Mouse (Mus musculus): ENCODE data around the gene Ctsk. TPM values are rescaled to one million over a fixed set of nuclear protein-coding genes. Genes with fewer than 3 reads are reported as not detected.

Ctsk gene
- total RNA-seq (2021) = 2.9 and 4.5 TPM in 2 replicates
- long read RNA-seq, partial matches to known transcripts = 0 of 2 reads
- long read RNA-seq, other reads (novel, unspliced or antisense) = 0 of 2 reads

DNA sequence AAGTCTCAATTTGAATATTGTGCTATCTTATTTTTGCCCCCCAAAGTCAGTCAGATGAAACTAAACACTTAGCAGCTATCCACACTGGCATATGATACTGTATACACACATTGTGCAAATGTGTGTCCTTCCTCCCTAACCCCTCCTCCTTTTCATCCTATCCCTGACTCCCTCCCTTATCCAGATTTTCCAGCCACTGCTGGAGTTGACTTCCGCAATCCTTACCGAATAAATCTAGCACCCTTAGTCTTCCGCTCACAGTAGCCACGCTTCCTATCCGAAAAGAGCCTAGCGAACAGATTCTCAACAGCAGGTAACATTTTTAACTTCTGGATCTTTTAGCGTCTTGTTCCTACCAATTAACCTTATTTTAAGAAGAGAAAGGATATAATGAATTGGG lies at the start of gene Ctsk:
TSS of gene Ctsk (plus strand) at position 233 of the 400 bp plus-strand sequence.
- DNase-seq = no peak

DNA sequence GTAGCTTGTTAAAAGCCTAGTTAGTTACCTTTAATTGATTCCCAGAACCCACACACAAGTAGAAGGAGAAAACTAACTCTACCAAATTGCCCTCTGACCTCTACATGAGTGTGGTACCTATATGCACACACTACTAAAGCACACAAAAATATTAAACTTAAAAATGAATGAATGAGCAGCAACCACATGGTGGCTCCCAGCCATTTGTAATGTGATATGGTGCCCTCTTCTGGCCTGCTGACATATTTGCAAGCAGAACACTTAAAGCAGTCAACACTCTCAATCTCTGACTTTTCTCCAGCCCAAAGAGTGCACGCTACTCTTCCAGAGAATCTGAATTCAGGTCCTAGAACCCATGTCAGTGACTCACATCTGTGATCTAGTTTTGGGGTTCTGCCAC lies 48.6 kb upstream of the Ctsk start:
- DNase-seq = peak; percentile 25

DNA sequence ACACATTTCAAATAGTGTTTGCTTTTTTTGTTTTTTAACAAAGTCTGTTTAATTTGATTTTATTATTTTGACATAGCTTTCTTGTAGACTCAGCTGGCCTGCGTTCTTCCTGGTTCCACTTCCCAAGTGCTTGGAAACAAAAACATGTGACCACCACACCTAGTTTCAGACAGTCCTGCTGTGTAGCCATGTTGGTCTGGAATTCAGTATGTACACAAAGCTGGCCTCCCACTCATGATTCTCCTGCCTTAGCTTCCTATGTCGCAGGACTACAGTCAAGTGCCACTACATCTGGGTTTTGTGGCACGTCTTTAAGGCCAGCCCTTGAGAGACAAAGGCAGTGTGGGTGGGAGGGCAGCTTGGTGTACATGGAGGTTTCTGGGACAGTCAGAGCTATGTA lies 48.1 kb upstream of the Ctsk start:
- DNase-seq = no peak

DNA sequence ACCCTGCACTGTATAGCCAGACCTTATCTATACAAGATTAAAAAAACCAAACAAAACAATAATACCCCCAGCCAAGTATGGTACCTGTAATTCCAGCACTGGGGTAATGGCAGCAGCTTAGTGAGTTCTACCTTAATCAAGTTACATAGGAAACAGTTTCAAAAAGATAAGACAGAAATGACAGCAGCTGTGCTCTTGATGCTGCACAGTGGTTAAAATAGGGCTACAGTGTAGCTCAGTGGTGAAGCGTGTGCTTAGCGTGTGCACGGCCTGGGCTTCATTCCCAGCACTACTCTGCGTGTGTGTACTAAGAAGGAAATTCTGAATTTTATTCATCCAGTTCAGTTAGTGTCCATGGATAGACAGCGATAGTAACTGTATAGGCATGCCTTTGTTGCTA lies 42.7 kb upstream of the Ctsk start:
- DNase-seq = no peak

DNA sequence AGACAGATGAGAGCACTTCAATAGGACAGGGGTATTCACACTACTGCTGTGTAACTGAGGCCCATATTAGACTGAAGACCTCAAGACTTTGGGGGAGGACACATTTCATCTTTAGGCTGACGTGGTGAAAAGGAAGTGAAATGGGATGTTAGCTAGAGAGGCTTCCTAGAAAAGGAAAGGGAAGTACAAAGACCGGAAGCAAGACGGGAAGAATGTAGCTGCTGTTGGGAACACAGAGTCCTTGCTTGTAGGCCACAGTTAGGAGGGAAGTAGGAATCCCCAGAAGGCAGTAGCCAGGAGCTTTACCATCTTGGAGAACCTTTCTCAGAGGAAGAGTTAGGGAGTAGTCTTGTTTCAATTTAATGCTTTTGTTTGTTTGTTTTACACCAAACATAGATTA lies 41.3 kb upstream of the Ctsk start:
- DNase-seq = no peak

DNA sequence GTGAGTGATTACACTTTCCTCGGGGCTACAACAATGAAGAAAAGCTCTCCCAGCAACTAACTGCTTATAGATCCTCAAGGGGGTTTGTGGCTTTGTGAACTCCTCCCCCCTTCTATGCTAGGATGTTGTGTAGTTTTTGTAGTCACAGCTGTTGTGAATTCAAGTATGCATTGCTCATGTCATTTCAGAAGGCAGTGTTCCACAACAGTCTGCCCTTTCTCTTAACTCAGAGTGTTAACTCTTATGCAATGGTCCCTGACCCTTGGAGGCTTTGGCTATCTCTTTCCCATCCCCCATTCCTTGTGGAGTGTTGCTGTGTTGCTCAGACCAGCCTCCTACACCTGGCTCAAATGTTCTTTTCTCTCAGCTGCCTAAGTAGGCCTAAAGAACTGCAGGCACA lies 39.7 kb upstream of the Ctsk start:
- no peak for DNase-seq

DNA sequence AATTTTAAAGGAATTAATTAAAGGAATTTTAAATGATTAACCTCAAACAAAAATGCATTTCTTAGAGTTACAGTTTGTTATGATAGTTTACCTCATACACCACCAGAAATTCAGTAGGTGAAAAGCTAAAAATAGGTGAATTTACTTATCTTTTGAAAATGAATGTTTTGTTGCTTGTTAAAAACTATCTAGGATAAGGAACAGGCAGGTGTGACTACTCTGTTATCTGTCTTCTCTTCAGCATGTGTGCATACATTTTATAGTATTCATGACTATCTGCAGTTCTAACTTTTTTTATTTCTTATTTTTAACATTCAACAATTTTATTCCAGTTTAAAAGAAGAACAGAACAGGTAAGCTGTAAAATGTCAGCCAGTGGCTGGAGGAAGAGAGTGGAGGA lies 35.2 kb upstream of the Ctsk start:
- no peak for DNase-seq

DNA sequence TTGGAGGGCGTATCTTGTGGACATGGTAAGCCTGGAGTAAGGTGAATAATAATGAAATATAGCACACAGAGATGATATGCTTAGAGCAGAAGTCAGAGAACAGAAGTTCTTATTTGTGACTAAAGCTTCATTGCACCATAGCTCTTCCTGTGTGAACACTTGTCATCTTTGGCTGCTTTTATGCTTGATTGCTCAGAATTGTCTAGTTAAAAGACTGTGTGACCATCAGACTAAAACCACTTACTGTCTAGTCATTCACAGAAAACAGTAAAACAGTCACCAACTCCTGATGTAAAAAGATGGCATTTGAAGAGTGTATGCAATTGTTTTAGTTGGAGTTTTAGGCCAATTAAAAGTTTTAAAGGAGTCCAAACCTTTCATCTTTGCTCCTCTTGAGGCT lies 20.1 kb upstream of the Ctsk start:
- no peak for DNase-seq

DNA sequence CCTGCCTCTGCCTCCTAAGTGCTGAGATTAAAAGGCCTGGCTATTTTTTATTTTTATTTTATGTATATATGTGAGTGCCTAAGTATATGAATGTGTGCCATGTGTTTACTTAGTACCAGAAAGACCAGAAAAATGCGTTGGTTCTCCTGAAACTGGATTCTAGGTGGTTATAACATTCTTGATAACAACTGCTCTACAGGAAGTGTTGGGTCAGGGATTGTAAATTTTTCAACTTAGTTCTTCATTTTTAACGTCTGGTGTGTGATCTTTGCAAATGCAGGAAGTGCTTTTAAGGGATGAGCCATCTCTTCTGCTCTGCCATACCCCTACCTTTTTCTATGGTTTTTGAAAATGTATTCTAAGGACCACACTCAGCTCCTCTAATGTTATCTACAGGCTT lies 12.6 kb upstream of the Ctsk start:
- DNase-seq = no peak

DNA sequence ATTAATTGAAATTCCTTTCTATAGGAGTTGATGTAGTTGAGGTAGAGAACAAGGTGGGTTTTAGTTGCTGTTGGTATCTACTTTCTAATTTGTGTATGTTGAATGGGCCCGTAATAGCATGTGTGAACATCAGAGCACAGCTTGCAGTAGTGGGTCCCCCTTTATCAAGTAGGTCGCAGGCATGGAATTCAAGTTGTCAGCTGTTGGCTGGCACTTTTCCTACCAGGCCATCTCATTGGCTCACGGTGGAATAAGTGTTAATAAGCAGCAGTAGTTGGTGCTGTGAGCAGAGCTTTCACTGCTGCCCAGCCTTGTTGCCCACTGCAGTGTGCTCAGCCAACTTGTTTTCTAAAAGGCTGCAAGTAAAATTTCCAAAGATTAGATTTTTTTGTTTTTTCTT lies 10.4 kb upstream of the Ctsk start:
- DNase-seq = no peak

DNA sequence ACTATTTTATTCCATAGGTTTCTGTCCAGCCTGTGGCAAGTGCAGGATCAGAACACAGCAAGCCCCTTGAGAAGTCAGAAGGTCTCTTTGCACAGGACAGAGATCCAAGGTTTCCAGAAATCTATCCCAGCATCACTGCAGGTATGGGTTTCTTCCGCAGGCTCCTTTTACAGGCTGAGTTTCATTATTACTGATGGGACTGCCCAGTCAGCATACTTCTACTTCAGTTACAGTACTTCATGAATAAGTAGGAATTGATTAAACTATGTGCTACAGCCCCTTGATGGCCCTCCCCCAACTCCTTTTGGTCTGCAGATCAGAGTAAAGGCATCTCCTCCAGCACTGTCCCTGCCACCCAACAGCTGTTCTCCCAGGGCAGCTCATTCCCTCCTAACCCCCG lies 8.8 kb upstream of the Ctsk start:
- DNase-seq = no peak

DNA sequence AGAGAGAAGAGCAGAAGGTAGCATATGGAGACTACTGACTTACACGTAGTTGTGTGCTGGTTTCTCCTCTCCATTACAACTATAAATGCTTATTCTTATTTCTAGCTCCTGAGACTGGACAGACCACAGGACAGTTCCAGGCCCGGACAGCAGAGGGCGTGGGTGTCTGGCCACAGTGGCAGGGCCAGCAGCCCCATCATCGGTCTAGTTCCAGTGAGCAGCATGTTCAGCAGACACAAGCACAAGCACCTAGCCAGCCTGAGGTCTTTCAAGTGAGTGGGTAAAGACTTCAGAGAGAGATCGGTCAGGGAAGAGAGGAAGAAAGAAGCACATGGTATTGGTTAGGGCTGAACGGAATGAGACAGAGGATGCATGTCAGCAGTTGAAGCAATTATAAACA lies 4.7 kb upstream of the Ctsk start:
- DNase-seq = peak; percentile 70

DNA sequence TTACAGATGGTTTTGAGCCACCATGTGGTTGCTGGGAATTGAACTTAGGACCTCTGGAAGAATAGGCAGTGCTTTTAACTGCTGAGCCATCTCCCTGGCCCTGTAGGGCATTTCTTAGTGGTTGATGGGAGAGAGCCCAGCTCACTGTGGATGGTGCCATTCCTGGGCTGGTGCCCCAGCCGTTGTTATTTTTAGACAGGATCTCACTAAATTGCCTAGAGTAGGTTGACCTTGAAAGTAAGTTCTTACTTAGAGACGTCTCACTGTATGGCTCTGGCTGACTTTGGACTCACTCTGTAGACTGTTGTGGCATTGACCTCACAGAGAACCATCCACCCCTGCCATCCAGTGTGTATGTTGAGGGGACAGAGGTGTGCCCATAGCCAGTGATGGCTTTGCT lies 827 bp upstream of the Ctsk start:
- DNase-seq = no peak

DNA sequence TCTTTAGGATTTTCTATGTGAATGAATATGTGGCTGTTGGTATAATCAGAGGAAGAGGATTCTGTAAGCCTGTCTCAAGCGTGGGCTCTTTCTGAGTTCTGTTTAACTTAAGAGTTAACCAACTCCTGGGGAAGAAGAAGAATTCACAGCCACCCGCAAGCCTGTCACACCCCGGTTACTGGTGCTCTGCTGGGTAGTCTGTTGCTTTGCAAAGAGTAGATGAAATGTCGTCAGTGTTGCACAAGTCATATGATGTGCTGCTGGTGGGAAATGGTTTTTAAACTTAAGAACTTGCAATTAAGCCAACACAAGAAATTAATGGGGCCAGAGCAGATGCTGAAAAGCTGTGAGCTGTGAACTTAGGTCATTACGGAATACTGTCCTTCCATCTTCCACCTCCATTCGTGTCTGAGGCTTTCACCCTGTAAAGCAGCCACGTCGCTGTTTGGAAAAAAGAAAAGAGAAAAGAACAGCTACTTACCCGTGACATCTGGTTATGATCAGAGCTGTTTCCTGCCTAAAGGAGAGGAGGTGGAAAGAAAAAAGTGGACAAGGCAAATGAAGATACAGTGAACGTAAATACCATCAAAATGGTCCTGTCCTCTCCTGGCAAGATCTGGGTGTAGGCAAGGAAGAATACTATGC lies 562 bp downstream of the Ctsk start:
- no peak for DNase-seq

DNA sequence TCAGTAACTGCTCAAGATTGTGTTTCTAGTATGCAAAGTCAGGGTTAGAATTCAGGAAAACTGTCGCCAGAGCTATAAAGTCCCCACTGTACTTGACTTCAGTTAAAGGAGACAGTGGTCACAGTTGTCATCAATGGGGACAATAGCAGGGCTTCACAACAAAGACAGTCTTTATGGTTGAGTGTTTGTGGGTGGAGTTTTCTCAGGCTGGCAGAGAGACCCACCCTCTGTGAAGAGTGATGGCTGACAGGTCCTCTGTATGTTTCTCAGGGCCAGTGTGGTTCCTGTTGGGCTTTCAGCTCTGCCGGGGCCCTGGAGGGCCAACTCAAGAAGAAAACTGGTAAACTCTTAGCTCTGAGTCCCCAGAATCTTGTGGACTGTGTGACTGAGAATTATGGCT lies 3.3 kb downstream of the Ctsk start:
- no peak for DNase-seq

DNA sequence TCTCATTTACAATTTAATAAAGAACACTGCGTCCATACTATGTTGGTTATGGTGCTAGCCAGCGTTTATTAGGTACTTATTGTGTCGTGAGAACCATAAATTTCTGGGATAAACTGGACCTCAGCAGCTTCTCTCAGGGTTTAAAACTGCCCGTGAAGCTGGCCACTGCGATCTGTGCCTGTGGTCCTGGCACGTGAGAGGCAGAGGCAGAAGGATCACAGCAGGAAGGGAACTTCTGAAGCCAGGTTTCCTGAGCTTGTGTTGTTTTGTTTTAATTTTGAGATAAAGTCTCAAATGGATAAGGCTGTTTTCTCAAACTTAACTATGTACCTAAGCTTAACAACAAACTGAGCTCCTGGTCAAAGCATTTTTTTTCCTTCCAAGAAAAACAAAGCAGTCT lies 10.3 kb downstream of the Ctsk start:
- DNase-seq = no peak

DNA sequence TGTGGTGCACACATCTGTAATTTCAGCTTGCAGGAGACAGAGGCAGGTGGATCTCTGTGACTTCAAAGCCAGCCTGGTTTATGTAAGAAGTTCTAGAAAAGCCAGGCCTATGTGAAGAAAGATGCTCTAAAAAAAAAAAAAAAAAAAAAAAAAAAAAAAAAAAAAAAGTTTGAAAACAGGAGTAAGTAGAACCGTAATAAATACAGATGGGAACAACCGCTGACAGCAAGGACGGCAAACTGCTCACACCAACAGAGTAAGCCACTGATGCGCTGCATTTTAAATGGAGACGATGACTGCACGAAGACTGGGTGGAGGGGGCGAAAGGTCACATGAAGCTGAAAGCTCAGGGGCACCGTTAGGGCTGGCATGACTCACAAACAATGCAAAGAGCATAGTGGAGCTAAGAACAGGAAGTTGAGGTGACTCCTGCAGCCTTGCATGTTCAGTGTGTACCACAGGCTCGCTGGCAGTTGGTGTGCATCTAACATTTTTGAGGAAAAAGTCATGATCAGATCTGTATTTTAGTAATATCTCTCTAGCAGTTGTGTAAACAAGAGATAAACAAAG lies 12.6 kb downstream of the Ctsk start:
- DNase-seq = peak; percentile 14

DNA sequence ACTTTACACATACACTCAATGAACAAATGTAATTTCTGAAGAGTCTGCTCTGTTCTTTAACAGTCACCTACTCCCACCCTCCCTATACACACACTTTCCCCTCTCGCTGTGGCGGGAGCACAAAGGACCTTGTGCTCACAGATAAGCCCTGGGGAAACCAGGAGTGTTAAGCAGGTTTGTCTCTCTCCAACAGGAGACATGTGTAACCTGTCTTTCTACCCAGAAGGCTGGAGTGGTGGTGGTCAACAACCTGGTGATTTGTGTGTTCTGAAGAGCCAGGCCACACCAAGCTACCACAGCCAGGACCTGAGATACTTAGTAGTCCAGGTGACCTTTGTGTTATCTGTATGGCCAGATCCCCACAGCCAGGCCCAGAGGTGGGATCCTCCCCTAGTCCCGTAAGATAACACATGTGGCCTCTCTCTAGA lies 17.6 kb downstream of the Ctsk start:
- DNase-seq = no peak

DNA sequence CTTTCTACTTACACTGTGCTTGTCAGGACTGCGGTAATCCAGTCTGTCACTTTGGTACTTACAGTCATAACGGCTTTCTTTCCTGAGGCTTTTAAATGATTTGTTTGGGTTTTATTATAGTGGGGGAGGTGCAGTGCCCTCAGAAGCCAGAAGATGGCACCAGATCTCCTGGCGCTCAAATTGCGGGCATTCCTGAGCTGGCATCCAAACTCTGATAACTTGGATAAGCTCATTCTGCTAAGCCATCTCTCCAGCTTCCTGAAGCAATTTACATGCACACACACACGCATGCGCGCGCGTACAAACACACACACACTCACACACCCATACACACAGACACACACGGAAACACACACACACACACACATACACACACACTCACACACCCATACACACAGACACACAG lies 18.4 kb downstream of the Ctsk start:
- peak; percentile 60 for DNase-seq

DNA sequence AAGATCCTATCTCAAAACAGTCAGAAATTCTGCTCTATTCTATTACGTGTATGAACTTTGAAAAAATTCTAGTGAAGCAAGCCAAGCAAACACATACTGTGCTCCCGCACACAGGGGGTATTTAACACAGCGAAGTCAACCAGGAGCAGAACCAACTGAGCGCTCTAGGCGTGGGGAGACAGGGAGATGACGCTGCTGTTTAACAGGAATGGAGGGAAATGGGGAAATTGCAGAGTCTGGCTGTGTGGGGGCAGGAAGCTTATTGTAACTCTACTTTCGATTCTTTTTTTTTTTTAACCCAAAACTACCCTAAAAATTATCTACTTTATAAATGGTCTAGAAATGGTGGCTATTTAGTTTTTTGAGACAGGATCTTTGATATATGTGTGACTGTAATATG lies 19.8 kb downstream of the Ctsk start:
- DNase-seq = no peak

DNA sequence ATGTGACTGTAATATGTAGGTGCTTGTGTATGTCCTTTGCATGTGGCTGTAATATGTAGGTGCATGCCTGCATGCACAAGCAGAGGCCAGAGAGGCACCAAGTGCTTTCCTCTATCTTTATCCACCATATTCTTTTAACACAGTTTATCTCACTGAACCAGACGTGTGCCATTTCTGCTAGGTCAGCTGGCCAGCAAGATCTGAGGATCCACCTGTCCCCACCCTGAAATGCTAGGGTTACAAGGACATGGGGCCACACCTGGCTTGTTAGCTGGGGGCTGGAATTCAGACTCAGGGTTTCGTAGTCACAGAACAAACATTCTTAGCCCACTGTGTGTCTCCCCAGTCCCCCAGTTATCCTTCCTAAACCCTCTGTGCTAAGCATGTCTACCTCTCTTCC lies 20.3 kb downstream of the Ctsk start:
- no peak for DNase-seq

DNA sequence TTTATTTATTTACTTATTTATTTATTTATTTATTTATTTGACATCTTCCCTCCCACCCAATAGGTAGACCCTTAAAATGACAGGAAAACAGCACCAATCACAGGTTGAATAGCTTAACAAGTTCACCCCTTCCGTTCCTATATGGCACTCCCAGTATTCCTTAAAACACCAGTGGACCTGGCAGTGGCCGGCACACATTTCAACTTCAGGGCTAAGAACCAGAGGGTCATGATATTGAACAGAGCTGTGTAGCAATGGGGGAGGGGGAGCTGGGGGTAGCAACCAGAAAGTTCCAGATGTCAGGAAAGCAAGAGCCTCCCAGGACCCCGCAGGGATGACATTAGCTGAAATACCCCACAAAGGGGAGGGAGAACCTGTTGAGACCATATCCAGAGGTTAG lies 21.0 kb downstream of the Ctsk start:
- DNase-seq = no peak

DNA sequence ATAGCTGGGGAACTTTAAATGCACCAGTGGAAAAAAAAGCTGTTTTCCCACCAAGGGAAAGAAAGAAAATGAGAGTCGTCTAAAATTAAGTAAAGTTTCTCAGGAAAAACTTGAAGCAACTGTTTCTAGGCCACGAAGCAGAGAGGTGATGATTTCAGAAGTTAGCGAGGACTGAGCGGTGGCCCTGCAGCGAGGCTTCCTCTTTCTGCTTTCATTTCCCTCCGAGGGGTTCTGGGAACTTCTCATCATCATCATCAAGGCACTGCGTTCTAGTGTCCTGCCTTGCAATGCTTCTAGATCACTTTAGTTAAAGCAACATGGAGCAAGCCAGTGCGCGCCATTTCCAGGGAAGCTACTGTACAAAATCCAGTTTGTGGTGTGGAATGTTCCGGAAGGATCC lies 22.1 kb downstream of the Ctsk start:
- DNase-seq = no peak

DNA sequence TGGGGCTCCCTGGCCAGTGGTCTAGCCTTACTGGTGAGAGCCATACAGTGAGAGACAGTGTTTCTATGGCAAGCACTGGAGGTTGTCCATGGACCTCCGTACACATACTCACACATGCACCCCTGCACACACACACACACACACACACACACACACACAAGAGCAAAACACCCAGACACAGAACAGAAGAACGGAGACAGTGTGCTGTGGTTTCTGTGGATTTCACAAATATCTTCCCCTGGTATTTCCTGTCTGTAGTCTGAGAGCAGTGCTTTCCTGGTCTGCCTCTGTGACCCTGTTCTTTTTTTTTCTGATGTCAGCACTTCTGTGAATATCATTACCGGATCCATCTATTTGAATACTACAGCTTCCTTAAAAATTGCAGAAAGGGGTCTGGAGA lies 24.6 kb downstream of the Ctsk start:
- DNase-seq = no peak

DNA sequence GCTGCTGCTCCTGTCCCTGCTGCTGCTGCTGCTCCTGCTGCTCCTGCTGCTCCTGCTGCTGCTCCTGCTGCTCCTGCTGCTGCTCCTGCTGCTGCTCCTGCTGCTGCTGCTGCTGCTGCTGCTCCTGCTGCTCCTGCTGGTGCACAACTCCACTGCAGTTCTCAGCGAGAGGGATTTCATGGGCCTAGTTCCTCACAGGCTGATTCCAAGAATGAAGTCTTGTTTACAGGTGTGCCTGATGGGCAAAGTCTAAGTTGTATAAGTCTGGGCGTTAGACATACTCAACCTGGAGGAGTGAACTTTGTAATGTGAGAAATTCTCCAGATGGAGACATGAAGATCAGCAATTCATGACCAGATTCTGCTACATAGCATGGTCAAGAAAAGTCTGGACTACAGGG lies 25.6 kb downstream of the Ctsk start:
- DNase-seq = no peak

All from adrenal gland, postnatal 25 days (tissue).